Mouse (Mus musculus): ENCODE data around the gene Ube2c. TPM values are rescaled to one million over a fixed set of nuclear protein-coding genes. Genes with fewer than 3 reads are reported as not detected.
A peak's percentile ranks its signal among the peaks of the same experiment; 100 is the strongest.

Ube2c gene
- total RNA-seq (2014; rRNA removed) (14.6 and 38.5 TPM in 2 replicates), polyA plus RNA-seq (2015; fragmentation: Nextera tagmentation; extraction: Ambion mirVana) (18.1 and 18.4 TPM in 2 replicates)

- peak within 1 kb of the TSS; percentile 78 for H3K4me2 ChIP-seq (ENCODE audit: low read depth, low read length, poor library complexity, severe bottlenecking)
- ATAC-seq (ENCODE audit: low FRiP score) (peak; percentile 99), DNase-seq (ENCODE audit: low spot score) (peak; percentile 99)
- peak within 1 kb of the TSS; percentile 54 for H3K4me3 ChIP-seq (ENCODE audit: low read depth, low read length)
- 1% methylated on average over 52 of the region's 53 CpGs for WGBS
- H3K27ac ChIP-seq (ENCODE audit: low read depth, low read length), result no peak within 1 kb of the TSS
- H3K9ac ChIP-seq (replicated peaks; ENCODE audit: low read length, poor library complexity, severe bottlenecking), result no peak within 1 kb of the TSS
- no peaks in the 10 kb centered on the region for H3K27me3 ChIP-seq (ENCODE audit: insufficient read depth, low read length)
- no peaks in the 10 kb centered on the region for H3K4me1 ChIP-seq (ENCODE audit: insufficient read depth, low read length)
- no peaks in the 10 kb centered on the region for H3K9me3 ChIP-seq (ENCODE audit: low read length)
- peak; percentile 59 for TF ChIP-seq CTCF (IDR thresholded peaks at IDR 0.05)
- H3K36me3 ChIP-seq (ENCODE audit: insufficient read depth, low read length), result peaks cover 22% of the 10 kb centered on the region
Measured at GRCm38 (mm10) chr2:164769258-164770037, at the start of gene Ube2c. TSS of gene Ube2c (plus strand) at chr2:164769898.

- DNase-seq (ENCODE audit: low spot score) (no peak), ATAC-seq (ENCODE audit: low FRiP score) (no peak)
- no peak overlapping the region for H3K9ac ChIP-seq (replicated peaks; ENCODE audit: low read length, poor library complexity, severe bottlenecking)
- 63% methylated on average over 4 of the region's 4 CpGs for whole genome bisulfite sequencing
- H3K36me3 ChIP-seq (ENCODE audit: insufficient read depth, low read length), result no peaks in the 10 kb centered on the region
- H3K4me2 ChIP-seq (ENCODE audit: low read depth, low read length, poor library complexity, severe bottlenecking), result no peak overlapping the region
- no peak overlapping the region for H3K4me3 ChIP-seq (ENCODE audit: low read depth, low read length)
- H3K27me3 ChIP-seq (ENCODE audit: insufficient read depth, low read length), result no peaks in the 10 kb centered on the region; the same call in 1 of the 2 replicates
- H3K9me3 ChIP-seq (ENCODE audit: low read length), result no peaks in the 10 kb centered on the region
- H3K4me1 ChIP-seq (ENCODE audit: insufficient read depth, low read length), result no peaks in the 10 kb centered on the region
- no peak for TF ChIP-seq CTCF (IDR thresholded peaks at IDR 0.05)
- H3K27ac ChIP-seq (ENCODE audit: low read depth, low read length), result no peak overlapping the region
Measured at GRCm38 (mm10) chr2:164723276-164723675, 46.4 kb upstream of the Ube2c start.

- WGBS, result 24% methylated on average over 6 of the region's 6 CpGs
- H3K4me3 ChIP-seq (ENCODE audit: low read depth, low read length), result no peak overlapping the region
- ATAC-seq (ENCODE audit: low FRiP score) (no peak), DNase-seq (ENCODE audit: low spot score) (peak; percentile 86)
- no peak overlapping the region for H3K4me2 ChIP-seq (ENCODE audit: low read depth, low read length, poor library complexity, severe bottlenecking)
- H3K36me3 ChIP-seq (ENCODE audit: insufficient read depth, low read length), result no peaks in the 10 kb centered on the region
- H3K27me3 ChIP-seq (ENCODE audit: insufficient read depth, low read length), result no peaks in the 10 kb centered on the region; the same call in 1 of the 2 replicates
- H3K9me3 ChIP-seq (ENCODE audit: low read length), result no peaks in the 10 kb centered on the region
- no peak overlapping the region for H3K9ac ChIP-seq (replicated peaks; ENCODE audit: low read length, poor library complexity, severe bottlenecking)
- H3K4me1 ChIP-seq (ENCODE audit: insufficient read depth, low read length), result no peaks in the 10 kb centered on the region
- TF ChIP-seq CTCF (IDR thresholded peaks at IDR 0.05), result peak; percentile 87
- H3K27ac ChIP-seq (ENCODE audit: low read depth, low read length), result no peak overlapping the region
Measured at GRCm38 (mm10) chr2:164725895-164726619, 43.6 kb upstream of the Ube2c start.

- H3K9ac ChIP-seq (replicated peaks; ENCODE audit: low read length, poor library complexity, severe bottlenecking), result no peak overlapping the region
- no peak overlapping the region for H3K4me2 ChIP-seq (ENCODE audit: low read depth, low read length, poor library complexity, severe bottlenecking)
- no peak overlapping the region for H3K27ac ChIP-seq (ENCODE audit: low read depth, low read length)
- 87% methylated on average over 5 of the region's 5 CpGs for WGBS
- H3K36me3 ChIP-seq (ENCODE audit: insufficient read depth, low read length), result no peaks in the 10 kb centered on the region
- TF ChIP-seq CTCF (IDR thresholded peaks at IDR 0.05), result no peak
- no peaks in the 10 kb centered on the region; the same call in 1 of the 2 replicates for H3K27me3 ChIP-seq (ENCODE audit: insufficient read depth, low read length)
- H3K9me3 ChIP-seq (ENCODE audit: low read length), result no peaks in the 10 kb centered on the region
- no peaks in the 10 kb centered on the region for H3K4me1 ChIP-seq (ENCODE audit: insufficient read depth, low read length)
- H3K4me3 ChIP-seq (ENCODE audit: low read depth, low read length), result no peak overlapping the region
- DNase-seq (ENCODE audit: low spot score), result no peak
- ATAC-seq (ENCODE audit: low FRiP score), result no peak
Measured at GRCm38 (mm10) chr2:164731719-164732118, 38.0 kb upstream of the Ube2c start.

GRCm38 (mm10) chr2:164733259-164733658, 36.4 kb upstream of the Ube2c start:
- Histone ChIP-seq H3K9me3 (ENCODE audit: low read length) (no peaks in the 10 kb centered on the region), H3K4me2 (ENCODE audit: low read depth, low read length, poor library complexity, severe bottlenecking) (no peak overlapping the region), H3K4me1 (ENCODE audit: insufficient read depth, low read length) (no peaks in the 10 kb centered on the region), H3K36me3 (ENCODE audit: insufficient read depth, low read length) (no peaks in the 10 kb centered on the region), H3K27ac (ENCODE audit: low read depth, low read length) (no peak overlapping the region), H3K27me3 (ENCODE audit: insufficient read depth, low read length) (no peaks in the 10 kb centered on the region), H3K9ac (replicated peaks; ENCODE audit: low read length, poor library complexity, severe bottlenecking) (no peak overlapping the region), H3K4me3 (ENCODE audit: low read depth, low read length) (no peak overlapping the region)
- 84% methylated on average over 2 of the region's 2 CpGs for WGBS
- ATAC-seq (ENCODE audit: low FRiP score), result no peak
- DNase-seq (ENCODE audit: low spot score), result no peak
- TF ChIP-seq CTCF (IDR thresholded peaks at IDR 0.05), result no peak

- no peaks in the 10 kb centered on the region for H3K27me3 ChIP-seq (ENCODE audit: insufficient read depth, low read length)
- H3K36me3 ChIP-seq (ENCODE audit: insufficient read depth, low read length), result no peaks in the 10 kb centered on the region
- H3K9ac ChIP-seq (replicated peaks; ENCODE audit: low read length, poor library complexity, severe bottlenecking), result no peak overlapping the region
- H3K27ac ChIP-seq (ENCODE audit: low read depth, low read length), result no peak overlapping the region
- WGBS, result 86% methylated on average over 5 of the region's 5 CpGs
- H3K9me3 ChIP-seq (ENCODE audit: low read length), result no peaks in the 10 kb centered on the region
- H3K4me2 ChIP-seq (ENCODE audit: low read depth, low read length, poor library complexity, severe bottlenecking), result no peak overlapping the region
- DNase-seq (ENCODE audit: low spot score) (no peak), ATAC-seq (ENCODE audit: low FRiP score) (no peak)
- no peak for TF ChIP-seq CTCF (IDR thresholded peaks at IDR 0.05)
- no peaks in the 10 kb centered on the region for H3K4me1 ChIP-seq (ENCODE audit: insufficient read depth, low read length)
- H3K4me3 ChIP-seq (ENCODE audit: low read depth, low read length), result no peak overlapping the region
Measured at GRCm38 (mm10) chr2:164734839-164735238, 34.9 kb upstream of the Ube2c start.
